Mouse (Mus musculus) liver, postnatal 0 days (tissue): ENCODE results near the gene Pola2. TPM values are rescaled to one million over a fixed set of nuclear protein-coding genes. Genes with fewer than 3 reads are reported as not detected.

Source experiments
- ATAC-seq: fragments of 200-750 bp; cut with Nextera tagmentation; 2 replicates; pipeline ENCODE4 v1.8.0; 2017; ENCODE audit warnings: mild to moderate bottlenecking, moderate library complexity
- DNase-seq: peaks from one replicate; pipeline ENCODE4 v3.0.0-alpha.2; 2016
- H3K27ac ChIP-seq: fragments of 300-500 bp; sonication (generic); 2 replicates; pipeline ENCODE4 v1.5.1; 2014; ENCODE audit warnings: antibody characterized with exemption, moderate library complexity, mild to moderate bottlenecking, low read depth
- H3K27me3 ChIP-seq: fragments of 300-500 bp; sonication (generic); 2 replicates; pipeline ENCODE4 v1.6.1; 2014; ENCODE audit warnings: low read length, control low read depth, mixed read lengths; ENCODE audit not compliant: insufficient read depth
- H3K36me3 ChIP-seq: fragments of 300-500 bp; sonication (generic); replicated peaks from 2 replicates; pipeline ENCODE4 v1.6.1; 2014; ENCODE audit warnings: mild to moderate bottlenecking, control low read depth, low read length, moderate library complexity, mixed read lengths; ENCODE audit not compliant: insufficient read depth
- H3K4me1 ChIP-seq: fragments of 300-500 bp; sonication (generic); 2 replicates; pipeline ENCODE4 v1.6.1; 2014; ENCODE audit warnings: antibody characterized with exemption, mild to moderate bottlenecking, control low read depth; ENCODE audit not compliant: insufficient read depth
- H3K4me2 ChIP-seq: fragments of 300-500 bp; sonication (generic); 2 replicates; pipeline ENCODE4 v1.6.1; 2014; ENCODE audit warnings: low read depth, mild to moderate bottlenecking, low read length, moderate library complexity, mixed read lengths
- H3K4me3 ChIP-seq: fragments of 300-500 bp; sonication (generic); 2 replicates; pipeline ENCODE4 v1.5.1; 2014; ENCODE audit warnings: low read depth, low read length
- H3K9ac ChIP-seq: fragments of 300-500 bp; sonication (generic); replicated peaks from 2 replicates; pipeline ENCODE4 v1.6.1; 2014; ENCODE audit warnings: mild to moderate bottlenecking, moderate library complexity
- H3K9me3 ChIP-seq: fragments of 300-500 bp; sonication (generic); 2 replicates; pipeline ENCODE4 v1.6.1; 2016; ENCODE audit warnings: mild to moderate bottlenecking, control low read depth, low read length, mixed read lengths
- CTCF ChIP-seq: sonication (generic); IDR thresholded peaks from 2 replicates; pipeline ENCODE4 v1.5.1; 2016; ENCODE audit warnings: antibody characterized with exemption, low read depth
- EP300 ChIP-seq: IDR thresholded peaks from 2 replicates; pipeline ENCODE4 v1.6.1; 2016; ENCODE audit warnings: antibody characterized with exemption, low read depth, mild to moderate bottlenecking
- WGBS: fragments of 180-500 bp; shearing (Covaris S2); extraction: QIAGEN DNeasy Blood & Tissue Kit; methylation state at CpG from one replicate; pipeline ENCODE4 v1.1.7; 2014; ENCODE audit not compliant: insufficient replicate concordance; 5-methylcytosine and 5-hydroxymethylcytosine counted together
- polyA plus RNA-seq: library from polyadenylated mRNA; unstranded; fragments of >200 nt; fragmentation: Nextera tagmentation; extraction: Ambion mirVana; gene quantifications from 2 replicates; pipeline ENCODE4 v1.2.1, GENCODE M21; 2015

Pola2 gene
- polyA plus RNA-seq, 1 experiment from 2014 or later, result 21.5 TPM

GRCm38 (mm10) chr19:5957371-5957770 is 6.6 kb downstream of the Pola2 start:
- no peak overlapping the region for H3K4me3 ChIP-seq
- TF ChIP-seq EP300 (no peak), CTCF (no peak)
- ATAC-seq (peak; percentile 81), DNase-seq (no peak)
- no peak overlapping the region for H3K9ac ChIP-seq
- no peak overlapping the region for H3K4me2 ChIP-seq
- peaks cover 13% of the 10 kb centered on the region for H3K4me1 ChIP-seq
- H3K27ac ChIP-seq, result no peak overlapping the region
- peaks cover 46% of the 10 kb centered on the region for H3K36me3 ChIP-seq
- H3K27me3 ChIP-seq, result no peaks in the 10 kb centered on the region
- H3K9me3 ChIP-seq, result no peaks in the 10 kb centered on the region
- WGBS, result 74% methylated on average over 5 of the region's 5 CpGs

GRCm38 (mm10) chr19:5956685-5957084 is 7.3 kb downstream of the Pola2 start:
- WGBS, result 15% methylated on average over 3 of the region's 3 CpGs
- peak; percentile 58 for ATAC-seq
- H3K36me3 ChIP-seq, result peaks cover 52% of the 10 kb centered on the region
- DNase-seq, result peak; percentile 88
- H3K4me2 ChIP-seq, result no peak overlapping the region
- H3K27ac ChIP-seq, result no peak overlapping the region
- H3K4me3 ChIP-seq, result no peak overlapping the region
- H3K9ac ChIP-seq, result no peak overlapping the region
- TF ChIP-seq EP300 (no peak), CTCF (peak; percentile 96)
- no peaks in the 10 kb centered on the region for H3K9me3 ChIP-seq
- H3K4me1 ChIP-seq, result peaks cover 11% of the 10 kb centered on the region
- H3K27me3 ChIP-seq, result no peaks in the 10 kb centered on the region

DNA sequence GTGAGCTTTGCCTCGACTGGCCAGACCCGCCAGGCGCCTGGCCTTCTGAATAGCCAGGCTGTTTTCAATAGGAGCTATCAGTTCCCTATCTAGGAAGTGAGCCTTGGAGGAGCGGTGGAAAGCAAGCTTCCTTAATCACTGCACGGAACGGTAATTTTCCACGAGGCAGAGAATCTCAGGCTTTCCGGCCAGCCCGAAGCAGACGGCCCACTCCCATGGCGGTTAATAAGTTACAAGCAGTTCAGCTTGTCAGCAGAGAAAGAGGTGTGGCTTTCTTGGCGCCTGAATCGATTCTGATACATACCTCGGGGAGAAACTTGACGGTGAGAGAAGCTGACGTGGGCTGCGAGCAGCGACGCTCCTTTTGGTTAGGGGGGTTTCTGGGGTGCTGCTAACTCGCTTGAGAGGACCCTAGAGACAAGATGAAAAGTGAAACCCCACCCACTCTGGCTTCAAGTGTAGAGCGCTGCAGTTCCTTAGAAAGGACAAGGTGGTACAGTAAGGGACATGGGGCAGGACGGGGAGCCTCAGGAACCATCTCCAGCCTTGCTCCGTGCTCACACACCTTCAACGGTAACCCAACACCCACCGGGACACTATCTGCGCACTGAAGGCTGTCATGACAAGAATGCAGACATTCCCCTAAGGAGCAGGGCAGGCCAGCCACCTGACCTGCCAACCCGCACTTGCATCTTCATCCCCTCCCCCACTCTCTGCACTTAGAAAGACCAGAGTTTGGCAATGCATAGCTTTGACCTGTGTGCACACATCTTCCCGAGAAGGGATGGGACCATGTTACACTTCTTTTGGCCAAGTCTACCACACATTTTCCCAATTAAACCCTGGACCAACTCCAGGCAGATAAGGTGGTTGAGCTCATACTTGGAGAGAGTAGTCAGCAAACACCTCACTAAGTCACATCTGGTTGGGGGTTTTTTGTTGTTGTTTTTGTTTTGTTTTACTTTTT is 8.0 kb downstream of the Pola2 start:
- H3K9me3 ChIP-seq, result no peaks in the 10 kb centered on the region
- H3K27me3 ChIP-seq, result no peaks in the 10 kb centered on the region
- no peak for ATAC-seq
- peaks cover 55% of the 10 kb centered on the region for H3K36me3 ChIP-seq
- peak overlapping the region; percentile 65 for H3K4me2 ChIP-seq
- TF ChIP-seq CTCF, result no peak
- TF ChIP-seq EP300, result no peak
- peaks cover 11% of the 10 kb centered on the region for H3K4me1 ChIP-seq
- H3K27ac ChIP-seq, result 0 out of 2 replicates have a peak overlapping the region, but pooled peaks have one; percentile 18
- 66% methylated on average over 28 of the region's 28 CpGs for WGBS
- no peak overlapping the region; the same call in 1 of the 2 replicates for H3K9ac ChIP-seq
- no peak overlapping the region for H3K4me3 ChIP-seq
- DNase-seq, result no peak

DNA sequence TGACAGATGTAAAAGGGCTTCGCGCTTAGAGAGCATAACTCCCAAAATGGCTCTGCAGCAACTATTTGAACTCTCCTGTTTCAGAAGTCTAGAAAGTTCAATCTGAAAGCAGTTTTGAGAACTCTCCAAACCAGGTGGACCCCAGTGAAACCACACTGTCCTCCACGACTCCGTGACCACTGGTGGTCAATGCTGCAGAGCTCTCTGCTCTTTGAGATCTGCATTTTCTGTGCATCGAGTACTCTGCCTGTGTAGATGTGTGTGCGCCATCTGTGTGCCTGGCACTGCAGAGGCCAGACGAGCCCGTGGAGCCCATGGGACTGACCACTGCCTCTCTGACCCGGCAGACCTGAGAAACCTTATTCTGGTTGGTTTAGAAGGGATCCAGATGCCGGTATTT is 9.1 kb downstream of the Pola2 start:
- Histone ChIP-seq H3K4me1 (peaks cover 11% of the 10 kb centered on the region), H3K4me2 (no peak overlapping the region), H3K4me3 (no peak overlapping the region), H3K9ac (no peak overlapping the region), H3K27ac (no peak overlapping the region), H3K27me3 (no peaks in the 10 kb centered on the region), H3K9me3 (no peaks in the 10 kb centered on the region), H3K36me3 (peaks cover 65% of the 10 kb centered on the region)
- DNase-seq, result no peak
- no peak for ATAC-seq
- 87% methylated on average over 10 of the region's 10 CpGs for WGBS
- TF ChIP-seq EP300, result no peak
- TF ChIP-seq CTCF, result no peak

DNA sequence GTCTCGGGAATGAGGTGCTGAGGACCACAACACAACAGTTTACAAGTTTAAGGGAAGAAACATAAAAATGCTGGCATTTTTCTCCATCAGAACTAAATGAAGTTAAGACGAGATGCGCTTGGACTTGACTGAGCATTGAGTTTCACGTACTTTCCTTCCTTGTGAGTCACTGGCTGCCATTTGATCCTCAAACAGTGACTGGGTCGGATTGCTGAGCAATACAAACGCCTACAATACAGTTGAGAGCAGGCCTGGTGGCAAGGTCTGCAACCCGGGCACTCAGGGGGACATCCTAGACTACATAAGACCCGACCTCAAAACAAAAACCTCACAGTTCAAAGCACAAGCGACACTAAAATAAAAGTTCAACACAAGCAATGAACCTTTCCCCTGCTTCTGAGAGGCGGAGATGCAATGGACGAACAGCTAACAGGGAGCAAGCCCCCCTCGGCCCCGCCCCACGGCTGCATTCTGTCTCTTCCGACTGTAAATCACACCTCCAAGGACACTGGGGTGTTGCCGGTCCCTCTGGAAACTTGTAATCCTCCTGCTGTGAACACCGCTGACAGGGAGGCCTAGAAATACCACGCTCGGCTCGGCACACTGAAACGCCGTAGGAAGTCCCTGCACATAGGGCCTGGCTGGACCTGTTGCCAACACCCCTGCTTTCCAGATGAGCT is 9.8 kb downstream of the Pola2 start:
- Histone ChIP-seq H3K27ac (no peak overlapping the region), H3K9ac (no peak overlapping the region), H3K4me3 (no peak overlapping the region), H3K4me1 (peaks cover 11% of the 10 kb centered on the region), H3K9me3 (no peaks in the 10 kb centered on the region), H3K27me3 (no peaks in the 10 kb centered on the region), H3K36me3 (peaks cover 63% of the 10 kb centered on the region), H3K4me2 (no peak overlapping the region)
- TF ChIP-seq CTCF (no peak), EP300 (no peak)
- 88% methylated on average over 22 of the region's 22 CpGs for WGBS
- ATAC-seq (no peak), DNase-seq (no peak)

- peaks cover 11% of the 10 kb centered on the region for H3K4me1 ChIP-seq
- no peak overlapping the region for H3K9ac ChIP-seq
- ATAC-seq (no peak), DNase-seq (no peak)
- no peak overlapping the region for H3K27ac ChIP-seq
- peaks cover 61% of the 10 kb centered on the region for H3K36me3 ChIP-seq
- H3K4me2 ChIP-seq, result no peak overlapping the region
- H3K4me3 ChIP-seq, result no peak overlapping the region
- no peaks in the 10 kb centered on the region for H3K9me3 ChIP-seq
- no peaks in the 10 kb centered on the region for H3K27me3 ChIP-seq
- 92% methylated on average over 18 of the region's 19 CpGs for WGBS
- TF ChIP-seq EP300 (no peak), CTCF (no peak)
Measured at GRCm38 (mm10) chr19:5953201-5953770, 10.7 kb downstream of the Pola2 start.
